ENCODE assay signal across 9 mouse cellular contexts in the genomic region with DNA sequence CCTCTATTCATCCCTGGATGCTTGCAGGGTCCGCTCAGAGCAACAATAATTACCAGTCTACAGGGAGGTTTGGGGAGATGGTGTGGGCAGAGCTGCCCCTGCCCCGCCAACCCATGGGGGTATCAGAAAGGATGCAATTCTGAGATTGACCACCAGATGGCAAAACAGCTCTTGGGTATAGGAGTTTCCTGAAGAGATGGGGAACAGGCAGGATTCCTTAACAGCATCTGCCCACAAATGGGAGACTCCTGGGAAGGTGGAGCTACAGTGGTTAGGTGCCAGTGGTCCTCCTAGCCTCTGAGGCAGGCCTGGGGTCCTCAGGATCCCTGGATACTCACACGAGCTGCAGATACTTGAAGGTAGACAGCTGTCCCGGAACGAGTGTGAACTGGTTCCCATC. TPM values are rescaled to one million over a fixed set of nuclear protein-coding genes. Genes with fewer than 3 reads are reported as not detected.
DNase-seq lines count a peak whose midpoint lies in the region; ATAC-seq and TF ChIP-seq lines count a peak whose summit lies in the region.
"Had no signal": no experiment of that assay in that cellular context is flagged by ENCODE, and none has a peak within 500 bp of the region (broad histone marks: within the 10 kb centered on the region; RNA-seq: fewer than 3 reads in every experiment).

No protein-coding gene starts in this region.

- no peak overlapping the region for H3K9ac ChIP-seq in kidney, embryonic 15.5 days
- no peak overlapping the region for H3K9ac ChIP-seq in midbrain, embryonic 16.5 days (ENCODE audit: low read depth, low read length)

- 43% methylated on average over 5 of the region's 5 CpGs for WGBS in kidney, adult 2 months
- 51% methylated on average over 5 of the region's 5 CpGs for WGBS in kidney, embryonic 15.5 days
- 48% methylated on average over 5 of the region's 5 CpGs for WGBS in midbrain, embryonic 16.5 days

- no peaks in the 10 kb centered on the region for H3K4me1 ChIP-seq in kidney, adult 2 months (ENCODE audit: control insufficient read depth, insufficient read depth, low read length)
- peaks cover 2% of the 10 kb centered on the region; the same call in 1 of the 2 replicates for H3K4me1 ChIP-seq in kidney, embryonic 15.5 days
- no peaks in the 10 kb centered on the region for H3K4me1 ChIP-seq in midbrain, embryonic 16.5 days (ENCODE audit: control insufficient read depth, insufficient read depth, low read length)

- H3K4me2 ChIP-seq in kidney, embryonic 15.5 days = no peak overlapping the region
- H3K4me2 ChIP-seq in midbrain, embryonic 16.5 days (ENCODE audit: low read length) = no peak overlapping the region

- no peak overlapping the region for H3K4me3 ChIP-seq in kidney, adult 2 months (ENCODE audit: insufficient read depth, low read depth, low read length)
- no peak overlapping the region for H3K4me3 ChIP-seq in kidney, embryonic 15.5 days (replicated peaks)
- no peak overlapping the region for H3K4me3 ChIP-seq in midbrain, embryonic 16.5 days (ENCODE audit: low read depth, low read length)
- H3K4me3 ChIP-seq: erythroblast, embryonic 14.5 days had no signal

- no peak for ATAC-seq in kidney, embryonic 15.5 days (replicated peaks; ENCODE audit: low FRiP score)
- peak; percentile 58 for ATAC-seq in granulocyte monocyte progenitor cell, adult 5-6 weeks (replicated peaks; ENCODE audit: poor library complexity, severe bottlenecking)
- ATAC-seq in midbrain, embryonic 16.5 days = peak; percentile 57

- H3K27ac ChIP-seq in kidney, adult 2 months (ENCODE audit: insufficient read depth, low read depth, low read length) = no peak overlapping the region
- no peak overlapping the region for H3K27ac ChIP-seq in kidney, embryonic 15.5 days
- no peak overlapping the region for H3K27ac ChIP-seq in midbrain, embryonic 16.5 days (ENCODE audit: low read length)

- H3K27me3 ChIP-seq in kidney, adult 2 months (replicated peaks; ENCODE audit: control insufficient read depth, insufficient read depth, low read length) = no peaks in the 10 kb centered on the region
- H3K27me3 ChIP-seq in kidney, embryonic 15.5 days = no peaks in the 10 kb centered on the region
- H3K27me3 ChIP-seq in midbrain, embryonic 16.5 days (ENCODE audit: control insufficient read depth, insufficient read depth, low read depth, low read length) = no peaks in the 10 kb centered on the region

- no peak for TF ChIP-seq POLR2A in kidney, adult 2 months (IDR thresholded peaks at IDR 0.05; ENCODE audit: low read depth, low read length)

- H3K36me3 ChIP-seq in kidney, adult 2 months (ENCODE audit: control insufficient read depth, insufficient read depth, low read length) = no peaks in the 10 kb centered on the region
- H3K36me3 ChIP-seq in kidney, embryonic 15.5 days = no peaks in the 10 kb centered on the region
- peaks cover 27% of the 10 kb centered on the region for H3K36me3 ChIP-seq in midbrain, embryonic 16.5 days (ENCODE audit: control insufficient read depth, insufficient read depth, low read length)

- DNase-seq in kidney, adult 2 months = peak; percentile 53
- DNase-seq in MEL-GATA-1-ER (ENCODE audit: extremely low read depth, low read depth) = peak; percentile 51
- peak; percentile 86 to 93 for DNase-seq in cerebellum, postnatal 10 days
- peak; percentile 47 for DNase-seq in layer of hippocampus, adult 9-10 months (ENCODE audit: low spot score)
- DNase-seq in thymus, postnatal 0 days (ENCODE audit: low spot score) = peak; percentile 63

- peak; percentile 59 for TF ChIP-seq CTCF in kidney, adult 2 months (conservative IDR thresholded peaks at IDR 0.05; ENCODE audit: insufficient read depth, insufficient read length, low read depth, low read length)

- H3K9me3 ChIP-seq in kidney, embryonic 15.5 days (replicated peaks) = no peaks in the 10 kb centered on the region
- H3K9me3 ChIP-seq in midbrain, embryonic 16.5 days (replicated peaks; ENCODE audit: control insufficient read depth, low read length, poor library complexity, severe bottlenecking) = peaks cover 6% of the 10 kb centered on the region; the same call in 1 of the 2 replicates

RNA-seq across cellular contexts. Expression of gene Gm340, which starts 47.4 kb away (rescaled TPM):
- 1.3 and 1.4 TPM in 2 replicates for polyA plus RNA-seq in kidney, adult 2 months (2012; rRNA removed)
- 1.9 and 2.8 TPM in 2 replicates for polyA plus RNA-seq in kidney, embryonic 15.5 days (2015; fragmentation: Nextera tagmentation; extraction: Ambion mirVana)
- 8.7 and 10.5 TPM in 2 replicates for total RNA-seq in granulocyte monocyte progenitor cell, adult 5-6 weeks (2014; fragmentation: Nextera tagmentation)
- 8.5 and 9.0 TPM in 2 replicates for total RNA-seq in granulocyte monocyte progenitor cell, adult 5-6 weeks (2017)
- polyA plus RNA-seq in midbrain, embryonic 16.5 days (2015; fragmentation: Nextera tagmentation; extraction: Ambion mirVana) = 1.8 and 2.2 TPM in 2 replicates
- 2.0 and 2.1 TPM in 2 replicates for polyA plus RNA-seq in thymus, postnatal 0 days (2015; fragmentation: Nextera tagmentation; extraction: Ambion mirVana)
